Mouse (Mus musculus): ENCODE results near the gene Kif21b.

DNA sequence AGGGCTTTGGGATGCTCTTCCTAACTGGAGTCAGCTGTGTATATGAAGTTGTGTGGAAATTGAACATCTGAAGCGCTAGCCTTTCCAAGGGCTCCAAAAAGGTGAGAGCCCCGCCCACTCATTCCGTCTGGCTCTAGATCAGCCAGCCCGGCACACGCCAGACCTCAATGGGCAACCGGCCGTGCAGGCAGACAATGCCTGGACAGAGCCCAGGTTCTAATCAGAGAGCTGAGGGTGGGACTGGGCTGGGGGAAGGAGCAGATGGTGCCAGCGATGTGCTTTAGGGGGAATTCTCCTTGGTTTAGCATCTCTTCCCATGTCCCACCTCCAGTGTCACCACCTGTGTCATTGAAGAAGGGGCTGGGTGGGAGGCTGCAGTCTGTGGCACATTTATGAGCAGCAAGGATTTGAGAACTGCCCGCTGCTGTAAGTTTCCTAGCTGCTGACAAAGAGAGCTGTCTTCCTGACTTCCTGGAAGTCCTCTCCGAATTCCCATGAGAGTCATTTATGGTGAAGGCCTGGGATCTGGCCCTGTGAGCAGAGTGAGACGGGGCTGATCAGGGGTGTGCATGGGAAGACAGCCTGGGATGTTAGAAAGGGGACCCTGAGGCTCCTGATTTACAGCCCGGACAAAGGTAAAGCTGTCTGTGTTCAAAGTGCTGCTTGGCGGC is 2.5 kb downstream of the Kif21b start:
- TF ChIP-seq CTCF (IDR thresholded peaks at IDR 0.05; ENCODE audit: insufficient read depth, low read depth, low read length): no peak
- TF ChIP-seq POLR2A (IDR thresholded peaks at IDR 0.05; ENCODE audit: insufficient read depth, low read depth, low read length): no peak

Data from olfactory bulb, adult 2 months (tissue).